Mouse (Mus musculus) monocyte, adult 59 days (primary cell): Measurements from ENCODE around the gene Rai2. TPM values are rescaled to one million over a fixed set of nuclear protein-coding genes. Genes with fewer than 3 reads are reported as not detected.

ENCODE experiments used
- total RNA-seq, 2 experiments: library from RNA; stranded (reverse); gene quantifications; one replicate each; pipeline ENCODE4 v1.2.4; 2023

Gene Rai2
- total RNA-seq: not detected

DNA sequence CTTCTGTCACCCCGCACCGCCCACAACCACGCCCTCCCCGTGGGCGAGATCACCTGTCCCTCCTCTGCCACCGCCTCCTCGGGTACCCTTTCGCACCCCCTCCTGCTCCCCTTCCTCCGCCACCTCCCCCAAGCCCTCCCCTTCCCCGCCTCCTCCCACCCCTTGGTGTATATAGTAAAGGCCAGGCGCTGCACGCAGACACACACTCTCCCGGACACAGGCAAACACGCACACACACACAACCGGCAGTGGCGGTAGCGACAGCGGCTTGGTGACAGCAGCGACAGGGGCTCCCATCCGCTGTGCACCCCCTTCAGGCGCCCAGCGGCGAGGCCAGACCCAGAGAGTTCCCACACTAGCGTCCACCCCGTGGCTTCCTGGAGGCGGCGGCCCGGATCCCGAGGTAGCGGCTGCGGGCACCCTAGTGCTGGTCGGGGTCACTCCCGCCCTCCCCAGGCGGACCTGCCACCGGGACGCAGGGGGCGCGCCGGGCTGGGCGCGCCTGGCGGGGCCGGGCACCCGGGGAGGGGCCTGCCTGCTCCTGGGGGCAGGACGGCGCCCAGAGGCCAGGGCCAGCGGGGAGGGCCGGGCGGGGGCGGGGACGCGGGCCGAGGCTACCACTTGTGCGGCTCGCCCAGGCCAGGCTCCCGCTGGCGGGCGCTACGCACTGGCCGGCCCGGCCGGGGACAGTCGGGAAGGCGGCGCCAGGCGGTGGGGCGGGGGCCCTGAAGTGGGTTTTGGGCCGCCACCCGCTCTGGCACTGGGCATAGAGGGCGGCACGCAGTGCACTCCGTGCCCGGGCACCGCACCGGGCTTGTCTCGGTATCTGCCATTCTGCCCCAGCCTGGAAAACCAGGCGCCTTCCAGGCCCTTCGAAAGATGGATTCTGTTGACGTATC is at the start of gene Rai2:
Rai2 (plus strand) TSS at position 205 of the 899 bp plus-strand sequence.

